Mouse (Mus musculus): ENCODE results near the gene Scn7a.

DNA sequence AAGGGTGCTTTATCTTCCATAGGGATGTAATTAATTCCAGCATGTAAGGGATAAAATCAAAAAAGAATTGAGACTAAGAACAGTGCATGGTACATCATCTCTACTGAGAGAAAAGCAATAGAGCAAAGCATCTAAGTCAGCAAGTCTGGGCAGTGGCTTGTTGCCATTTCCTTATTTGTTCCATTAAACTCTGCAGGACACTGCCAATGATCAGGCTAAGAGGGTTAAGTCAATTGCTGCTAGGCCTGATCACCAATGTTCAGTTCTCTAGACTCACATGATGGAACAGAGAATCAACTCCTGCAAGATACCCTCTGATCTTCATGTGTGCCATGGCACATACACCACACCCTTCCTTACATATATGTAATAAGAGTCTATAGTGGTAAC is 57.1 kb downstream of the Scn7a start:
- TF ChIP-seq CTCF (IDR thresholded peaks at IDR 0.05; ENCODE audit: low read depth) = no peak
- no peak for TF ChIP-seq EP300 (IDR thresholded peaks at IDR 0.05; ENCODE audit: low read depth)
